In the genomic region with DNA sequence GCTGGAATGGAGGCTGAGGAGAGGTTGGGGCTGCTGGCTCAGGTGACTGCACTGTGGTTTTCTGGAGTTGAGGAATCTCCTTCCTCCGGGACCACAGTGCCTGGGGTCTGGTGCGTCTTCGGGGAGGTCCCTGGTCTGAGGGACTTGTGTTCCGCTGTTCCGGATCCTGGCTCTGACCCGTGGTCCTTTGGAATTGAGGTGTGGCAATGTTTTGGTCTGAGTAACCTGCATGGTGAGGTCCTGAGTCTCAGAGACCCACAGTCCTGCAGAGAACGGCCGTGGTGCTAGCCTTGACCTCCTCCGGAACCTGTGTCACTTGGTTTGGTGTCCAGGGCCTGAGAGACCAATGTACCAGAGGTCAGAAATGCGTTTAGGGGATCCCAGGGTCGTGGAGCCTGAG, we compare ENCODE assay signal across 8 mouse cellular contexts. TPM values are rescaled to one million over a fixed set of nuclear protein-coding genes. Genes with fewer than 3 reads are reported as not detected.
DNase-seq lines count a peak whose midpoint lies in the region; ATAC-seq and TF ChIP-seq lines count a peak whose summit lies in the region.

No protein-coding gene starts in this region.

- H3K9ac ChIP-seq in heart, embryonic 13.5 days, result peak overlapping the region; percentile 94
- peak overlapping the region; percentile 82 for H3K9ac ChIP-seq in MEL (ENCODE audit: control insufficient read depth, low read depth, low read length, poor library complexity, severe bottlenecking)
- peak overlapping the region; percentile 80 for H3K9ac ChIP-seq in forebrain, embryonic 15.5 days (replicated peaks)
- peak overlapping the region; percentile 74 for H3K9ac ChIP-seq in limb, embryonic 14.5 days (ENCODE audit: low read depth, low read length, severe bottlenecking)

- H3K27ac ChIP-seq in heart, embryonic 13.5 days (replicated peaks), result peak overlapping the region; percentile 70
- no peak overlapping the region for H3K27ac ChIP-seq in MEL (ENCODE audit: control insufficient read depth, low read depth, low read length)
- H3K27ac ChIP-seq in forebrain, embryonic 15.5 days (replicated peaks), result peak overlapping the region; percentile 68; the same call in 1 of the 2 replicates
- H3K27ac ChIP-seq in limb, embryonic 14.5 days (replicated peaks; ENCODE audit: low read depth, low read length), result 0 out of 2 replicates have a peak overlapping the region, but pooled peaks have one; percentile 48

- no peaks in the 10 kb centered on the region for H3K9me3 ChIP-seq in heart, embryonic 13.5 days
- H3K9me3 ChIP-seq in MEL (replicated peaks; ENCODE audit: insufficient read depth, low read length), result no peaks in the 10 kb centered on the region
- H3K9me3 ChIP-seq in forebrain, embryonic 15.5 days, result no peaks in the 10 kb centered on the region
- no peaks in the 10 kb centered on the region for H3K9me3 ChIP-seq in limb, embryonic 14.5 days (ENCODE audit: control insufficient read depth, low read length)

- TF ChIP-seq EP300 in MEL (IDR thresholded peaks at IDR 0.05; ENCODE audit: low read depth in 1 of 2, low read length in 2 of 2), result no peak

- H3K4me2 ChIP-seq in heart, embryonic 13.5 days, result peak overlapping the region; percentile 100
- peak overlapping the region; percentile 97 for H3K4me2 ChIP-seq in forebrain, embryonic 15.5 days (replicated peaks)
- H3K4me2 ChIP-seq in limb, embryonic 14.5 days (replicated peaks; ENCODE audit: low read depth, low read length, severe bottlenecking), result peak overlapping the region; percentile 85

- peaks cover 27% of the 10 kb centered on the region for H3K36me3 ChIP-seq in heart, embryonic 13.5 days
- H3K36me3 ChIP-seq in MEL (ENCODE audit: control insufficient read depth in 1 of 2, insufficient read depth in 2 of 2, low read length in 2 of 2), result peaks cover 0 to 10% of the 10 kb centered on the region in 2 experiments; a peak in 2 of 4 replicates
- H3K36me3 ChIP-seq in forebrain, embryonic 15.5 days, result peaks cover 12% of the 10 kb centered on the region; the same call in 1 of the 2 replicates
- H3K36me3 ChIP-seq in limb, embryonic 14.5 days (ENCODE audit: control insufficient read depth, insufficient read depth, low read length), result peaks cover 22% of the 10 kb centered on the region

- WGBS in heart, embryonic 13.5 days, result 3% methylated on average over 11 of the region's 11 CpGs
- WGBS in forebrain, embryonic 15.5 days, result 2% methylated on average over 11 of the region's 11 CpGs
- 2% methylated on average over 11 of the region's 11 CpGs for WGBS in limb, embryonic 14.5 days

- no peak for ATAC-seq in heart, embryonic 13.5 days (ENCODE audit: extremely low read depth, insufficient number of reproducible peaks, low FRiP score, low TSS enrichment)
- no peak for ATAC-seq in forebrain, embryonic 15.5 days (replicated peaks)
- ATAC-seq in limb, embryonic 14.5 days (ENCODE audit: low FRiP score, low read depth), result no peak

- peaks cover 36% of the 10 kb centered on the region for H3K4me1 ChIP-seq in heart, embryonic 13.5 days
- H3K4me1 ChIP-seq in MEL (ENCODE audit: control insufficient read depth in 1 of 2, insufficient read depth in 2 of 2, low read length in 2 of 2), result peaks cover 0 to 19% of the 10 kb centered on the region in 2 experiments; a peak in 3 of 4 replicates
- H3K4me1 ChIP-seq in forebrain, embryonic 15.5 days, result peaks cover 38% of the 10 kb centered on the region
- H3K4me1 ChIP-seq in limb, embryonic 14.5 days (ENCODE audit: control insufficient read depth, insufficient read depth, low read length), result peaks cover 25% of the 10 kb centered on the region

- DNase-seq in heart, adult 18-20 months, result no peak
- DNase-seq in MEL (ENCODE audit: low read depth, low spot score), result no peak
- DNase-seq in limb, embryonic 14.5 days (ENCODE audit: low spot score), result no peak
- DNase-seq in spleen, postnatal 4 days (ENCODE audit: low spot score in 2 of 2), result peak; percentile 28 to 76
- no peak for DNase-seq in right cerebral cortex, postnatal 14 days
- DNase-seq in layer of hippocampus, postnatal 36 days, result no peak

- no peak for TF ChIP-seq CTCF in MEL (IDR thresholded peaks at IDR 0.05 in 2 of 3, conservative IDR thresholded peaks at IDR 0.05 in 1 of 3; ENCODE audit: control insufficient read depth in 1 of 3, insufficient read depth in 1 of 3, low read depth in 2 of 3, low read length in 3 of 3, poor library complexity in 1 of 3, severe bottlenecking in 1 of 3)

- TF ChIP-seq POLR2A in MEL (IDR thresholded peaks at IDR 0.05; ENCODE audit: control insufficient read depth in 1 of 2, insufficient read depth in 1 of 2, low read depth in 1 of 2, low read length in 2 of 2, poor library complexity in 1 of 2), result no peak
- TF ChIP-seq POLR2A in limb, embryonic 14.5 days (IDR thresholded peaks at IDR 0.05; ENCODE audit: borderline replicate concordance, extremely low read depth, insufficient read depth, insufficient read length), result no peak

- H3K4me3 ChIP-seq in heart, embryonic 13.5 days, result peak overlapping the region; percentile 84
- peak overlapping the region; percentile 63 to 98 for H3K4me3 ChIP-seq in MEL (ENCODE audit: control insufficient read depth in 1 of 2, insufficient read depth in 1 of 2, low read depth in 2 of 2, low read length in 2 of 2)
- H3K4me3 ChIP-seq in forebrain, embryonic 15.5 days, result peak overlapping the region; percentile 88
- H3K4me3 ChIP-seq in limb, embryonic 14.5 days (replicated peaks; ENCODE audit: low read length), result peak overlapping the region; percentile 92

- H3K79me2 ChIP-seq in MEL (ENCODE audit: control insufficient read depth, insufficient read depth, low read length, poor library complexity), result peaks cover 17% of the 10 kb centered on the region

- H3K27me3 ChIP-seq in heart, embryonic 13.5 days (replicated peaks), result no peaks in the 10 kb centered on the region
- no peaks in the 10 kb centered on the region for H3K27me3 ChIP-seq in MEL (ENCODE audit: control insufficient read depth in 1 of 2, insufficient read depth in 2 of 2, low read length in 2 of 2)
- no peaks in the 10 kb centered on the region for H3K27me3 ChIP-seq in forebrain, embryonic 15.5 days
- no peaks in the 10 kb centered on the region for H3K27me3 ChIP-seq in limb, embryonic 14.5 days (ENCODE audit: control insufficient read depth, insufficient read depth, low read length)

- TF ChIP-seq RAD21 in MEL (IDR thresholded peaks at IDR 0.05; ENCODE audit: low read depth, low read length), result no peak

RNA-seq across cellular contexts. Expression of a gene that starts 0.5 kb away (rescaled TPM):
- 75.0 and 89.0 TPM in 2 replicates for polyA plus RNA-seq in heart, embryonic 13.5 days (2015; fragmentation: Nextera tagmentation; extraction: Ambion mirVana)
- 10 to 100 TPM; 30.6 to 37.2 TPM for total RNA-seq in heart, adult 18-20 months (2021)
- 64.2 and 71.9 TPM in 2 replicates for total RNA-seq in MEL (2012; rRNA removed)
- polyA plus RNA-seq in MEL (2012; ENCODE audit: insufficient read depth in 1 of 2, insufficient read length in 2 of 2, low read depth in 1 of 2, low replicate concordance in 2 of 2, missing spikeins in 1 of 2), result 100 to 1,000 TPM in 1 of 2 experiments, not detected in 1; 132 TPM
- polyA plus RNA-seq in forebrain, embryonic 15.5 days (2015; fragmentation: Nextera tagmentation; extraction: Ambion mirVana), result 144 and 167 TPM in 2 replicates
- polyA plus RNA-seq in limb, embryonic 14.5 days (2012; rRNA removed), result 82.3 and 118 TPM in 2 replicates
- polyA plus RNA-seq in limb, embryonic 14.5 days (2014; fragmentation: Nextera tagmentation; extraction: Ambion mirVana), result 84.9 and 104 TPM in 2 replicates
- 100 to 1,000 TPM; 115 to 121 TPM for total RNA-seq in layer of hippocampus, postnatal 36 days (2021)

RNA-seq across cellular contexts. Expression of a gene that starts 5.1 kb away (rescaled TPM):
- 37.8 and 44.2 TPM in 2 replicates for polyA plus RNA-seq in heart, embryonic 13.5 days (2015; fragmentation: Nextera tagmentation; extraction: Ambion mirVana)
- 10 to 100 TPM; 51.4 to 57.0 TPM for total RNA-seq in heart, adult 18-20 months (2021)
- 24.8 and 28.2 TPM in 2 replicates for total RNA-seq in MEL (2012; rRNA removed)
- polyA plus RNA-seq in MEL (2012; ENCODE audit: insufficient read depth in 1 of 2, insufficient read length in 2 of 2, low read depth in 1 of 2, low replicate concordance in 2 of 2, missing spikeins in 1 of 2), result 10 to 100 TPM in 1 of 2 experiments, not detected in 1; 42.2 TPM
- polyA plus RNA-seq in forebrain, embryonic 15.5 days (2015; fragmentation: Nextera tagmentation; extraction: Ambion mirVana), result 81.1 and 89.5 TPM in 2 replicates
- 61.9 and 82.9 TPM in 2 replicates for polyA plus RNA-seq in limb, embryonic 14.5 days (2012; rRNA removed)
- polyA plus RNA-seq in limb, embryonic 14.5 days (2014; fragmentation: Nextera tagmentation; extraction: Ambion mirVana), result 36.4 and 43.1 TPM in 2 replicates
- 10 to 100 TPM; 84.6 to 87.3 TPM for total RNA-seq in layer of hippocampus, postnatal 36 days (2021)

RNA-seq across cellular contexts. Expression of a gene that starts 29.7 kb away (rescaled TPM):
- 0.05 and 0.07 TPM in 2 replicates for polyA plus RNA-seq in heart, embryonic 13.5 days (2015; fragmentation: Nextera tagmentation; extraction: Ambion mirVana)
- total RNA-seq in heart, adult 18-20 months (2021), result 100 to 1,000 TPM; 118 to 175 TPM
- total RNA-seq in MEL (2012; rRNA removed), result 0.08 and 0.10 TPM in 2 replicates
- under 1 TPM in 1 of 2 experiments, not detected in 1; 0.07 TPM for polyA plus RNA-seq in MEL (2012; ENCODE audit: insufficient read depth in 1 of 2, insufficient read length in 2 of 2, low read depth in 1 of 2, low replicate concordance in 2 of 2, missing spikeins in 1 of 2)
- 0.11 TPM in 2 replicates for polyA plus RNA-seq in forebrain, embryonic 15.5 days (2015; fragmentation: Nextera tagmentation; extraction: Ambion mirVana)
- 0.04 and 0.09 TPM in 2 replicates for polyA plus RNA-seq in limb, embryonic 14.5 days (2012; rRNA removed)
- polyA plus RNA-seq in limb, embryonic 14.5 days (2014; fragmentation: Nextera tagmentation; extraction: Ambion mirVana), result 0.07 and 0.11 TPM in 2 replicates
- 1 to 10 TPM; 1.4 to 6.8 TPM for total RNA-seq in layer of hippocampus, postnatal 36 days (2021)

RNA-seq across cellular contexts. Expression of a gene that starts 37.5 kb away (rescaled TPM):
- polyA plus RNA-seq in heart, embryonic 13.5 days (2015; fragmentation: Nextera tagmentation; extraction: Ambion mirVana), result 0.19 and 0.47 TPM in 2 replicates
- 100 to 1,000 TPM; 166 TPM for total RNA-seq in heart, adult 18-20 months (2021)
- not detected in 2 replicates for total RNA-seq in MEL (2012; rRNA removed)
- polyA plus RNA-seq in MEL (2012; ENCODE audit: insufficient read depth in 1 of 2, insufficient read length in 2 of 2, low read depth in 1 of 2, low replicate concordance in 2 of 2, missing spikeins in 1 of 2), result not detected
- polyA plus RNA-seq in forebrain, embryonic 15.5 days (2015; fragmentation: Nextera tagmentation; extraction: Ambion mirVana), result 0.69 and 0.74 TPM in 2 replicates
- polyA plus RNA-seq in limb, embryonic 14.5 days (2012; rRNA removed), result not detected in 2 replicates
- 0.10 and 0.17 TPM in 2 replicates for polyA plus RNA-seq in limb, embryonic 14.5 days (2014; fragmentation: Nextera tagmentation; extraction: Ambion mirVana)
- total RNA-seq in layer of hippocampus, postnatal 36 days (2021), result under 1 TPM; 0.40 to 0.63 TPM

RNA-seq across cellular contexts. Expression of a gene that starts 39.7 kb away (rescaled TPM):
- 14.1 and 14.2 TPM in 2 replicates for polyA plus RNA-seq in heart, embryonic 13.5 days (2015; fragmentation: Nextera tagmentation; extraction: Ambion mirVana)
- total RNA-seq in heart, adult 18-20 months (2021), result 1 to 10 TPM; 1.1 to 1.3 TPM
- 48.5 and 49.5 TPM in 2 replicates for total RNA-seq in MEL (2012; rRNA removed)
- 100 to 1,000 TPM in 1 of 2 experiments, not detected in 1; 116 TPM for polyA plus RNA-seq in MEL (2012; ENCODE audit: insufficient read depth in 1 of 2, insufficient read length in 2 of 2, low read depth in 1 of 2, low replicate concordance in 2 of 2, missing spikeins in 1 of 2)
- polyA plus RNA-seq in forebrain, embryonic 15.5 days (2015; fragmentation: Nextera tagmentation; extraction: Ambion mirVana), result 10.8 and 14.3 TPM in 2 replicates
- polyA plus RNA-seq in limb, embryonic 14.5 days (2012; rRNA removed), result 22.8 and 25.1 TPM in 2 replicates
- polyA plus RNA-seq in limb, embryonic 14.5 days (2014; fragmentation: Nextera tagmentation; extraction: Ambion mirVana), result 18.4 and 19.3 TPM in 2 replicates
- total RNA-seq in layer of hippocampus, postnatal 36 days (2021), result 1 to 10 TPM; 2.5 to 3.6 TPM

Comparison
In these comparisons a context has a peak if more than half of its experiments do, and no peak if none do; other contexts are left out.
1. DNase-seq: peak in spleen, postnatal 4 days (2 of 2); none in heart, adult 18-20 months (0 of 2), MEL (single experiment), limb, embryonic 14.5 days (single experiment), right cerebral cortex, postnatal 14 days (single experiment) and layer of hippocampus, postnatal 36 days (0 of 2).
2. Peak in every context shown above with its lines, with median percentiles within 50 percentile points of each other: H3K4me2 ChIP-seq, H3K4me3 ChIP-seq and H3K9ac ChIP-seq.